Mouse (Mus musculus): ENCODE measurements around the gene Zfyve19.
A peak's percentile ranks its signal among the peaks of the same experiment; 100 is the strongest.

Gene Zfyve19

DNA sequence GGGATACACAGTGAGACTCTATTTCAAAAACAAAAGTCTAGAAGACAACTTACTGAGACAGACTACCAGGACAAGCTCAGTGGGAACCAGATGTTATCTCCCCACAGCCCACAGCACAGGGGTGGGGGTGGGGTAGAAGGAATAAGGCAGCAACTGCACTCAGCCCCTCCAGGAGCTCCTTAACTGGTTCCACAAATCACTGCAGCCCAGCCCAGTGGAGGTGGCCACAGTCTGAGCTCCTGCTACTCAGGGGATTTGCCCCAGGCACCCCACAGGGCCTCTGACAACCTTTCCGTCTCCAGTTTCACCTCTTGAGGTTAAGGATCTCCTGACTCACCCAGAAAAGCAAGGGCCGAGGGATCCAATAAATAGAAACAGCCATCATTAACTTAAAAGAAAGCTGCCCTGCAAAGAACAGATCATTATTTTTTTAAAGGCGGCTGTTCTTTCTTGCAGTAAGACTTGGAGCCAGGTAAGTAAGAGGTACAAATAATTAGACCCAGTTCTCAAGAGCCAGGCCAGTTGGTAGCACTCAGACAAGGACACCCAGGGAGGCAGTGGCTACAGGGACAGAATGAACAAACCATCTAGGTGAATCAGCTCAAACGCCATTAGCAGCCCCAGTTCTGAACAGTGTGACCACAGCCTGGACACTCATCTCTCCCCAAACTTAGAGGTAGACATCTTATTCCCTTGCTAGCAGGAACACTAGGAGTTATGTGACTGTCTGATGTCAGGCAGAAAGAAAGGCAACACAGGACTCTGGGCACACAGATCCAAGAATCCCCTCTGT is 11.9 kb upstream of the Zfyve19 start:
- DNase-seq (ENCODE audit: inconsistent ontology term) = no peak

DNA sequence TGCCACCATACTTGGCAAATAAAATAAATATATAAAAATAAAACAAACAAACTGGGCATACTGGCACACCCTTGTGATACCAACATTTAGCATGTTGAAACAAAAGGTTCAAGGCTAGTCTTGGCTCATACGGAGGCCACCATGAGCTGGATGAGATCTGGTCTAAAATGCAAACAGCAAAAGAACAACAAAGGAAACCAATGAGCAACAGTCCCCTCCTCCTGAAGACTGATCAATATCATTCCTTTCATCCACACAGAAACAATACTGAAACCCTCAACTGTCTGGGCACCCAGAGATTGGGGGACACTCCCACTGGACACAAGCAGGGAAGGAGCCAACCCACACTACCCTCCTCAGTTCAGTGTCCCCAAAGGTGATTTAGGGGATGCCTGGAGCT is 10.9 kb upstream of the Zfyve19 start:
- no peak for DNase-seq (ENCODE audit: inconsistent ontology term)

DNA sequence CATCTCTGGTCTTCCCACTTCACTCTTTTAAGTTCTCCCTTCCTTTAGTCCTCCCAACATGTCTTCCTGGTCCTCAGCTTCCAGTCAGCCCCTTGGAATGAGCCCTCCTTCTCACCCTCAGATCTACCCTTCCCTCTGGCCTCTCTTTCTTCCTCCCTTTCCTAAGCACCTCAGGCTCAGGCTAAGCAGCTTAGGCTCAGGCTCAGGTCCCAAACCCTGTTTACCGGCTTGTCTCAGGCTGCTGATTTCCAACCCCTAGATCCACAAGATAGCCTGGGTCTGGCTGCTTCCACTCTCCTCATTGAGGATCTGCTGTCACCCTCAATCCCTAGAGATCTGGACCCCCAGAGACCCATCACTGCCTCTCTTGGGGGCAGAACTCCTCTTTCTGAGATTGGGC is 10.4 kb upstream of the Zfyve19 start:
- no peak for DNase-seq (ENCODE audit: inconsistent ontology term)

DNA sequence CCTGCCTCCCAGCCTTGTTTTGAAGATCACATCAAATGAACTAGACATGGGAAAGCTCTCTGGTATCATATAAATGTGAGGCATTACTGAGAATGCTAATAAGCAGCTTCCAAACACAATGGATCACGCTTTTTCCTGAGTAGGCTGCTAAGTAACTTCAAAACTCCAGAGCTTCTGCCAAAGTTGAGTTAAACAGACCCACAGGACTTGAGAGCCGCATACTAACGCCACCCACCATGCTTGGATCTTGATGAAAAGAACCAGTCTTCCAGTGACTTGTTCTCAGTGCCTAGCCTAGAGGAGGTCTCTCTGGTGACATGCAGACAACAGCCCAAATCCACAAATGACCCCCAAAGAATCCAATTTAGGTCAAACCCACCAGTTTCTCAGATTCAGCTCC is 9.5 kb upstream of the Zfyve19 start:
- peak; percentile 43 for DNase-seq (ENCODE audit: inconsistent ontology term)

DNA sequence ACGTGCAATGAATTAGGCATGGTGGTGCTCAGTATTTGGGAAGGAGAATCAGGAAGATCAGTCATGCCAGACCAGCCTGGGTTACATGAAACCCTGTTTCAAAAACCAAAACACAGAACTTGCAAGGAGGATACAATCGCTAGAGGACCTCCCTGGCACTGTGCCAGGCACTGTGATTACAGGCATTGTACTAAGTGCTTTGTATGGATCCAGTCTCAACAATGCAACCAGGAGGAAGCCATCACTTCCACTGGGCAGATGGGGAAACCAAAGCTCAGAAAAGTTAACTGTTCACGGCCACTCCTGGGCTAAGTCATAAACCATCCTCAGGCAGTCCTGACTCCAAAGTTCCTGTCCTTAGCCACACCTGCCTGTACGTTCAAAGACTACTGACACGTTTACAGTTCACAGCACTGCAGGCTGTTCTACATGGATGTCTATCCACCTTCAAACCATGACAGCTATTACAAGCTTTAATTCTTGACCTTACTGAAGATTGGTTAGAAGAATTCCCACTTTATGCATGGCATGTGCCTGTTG is 5.4 kb upstream of the Zfyve19 start:
- no peak for DNase-seq (ENCODE audit: inconsistent ontology term)

DNA sequence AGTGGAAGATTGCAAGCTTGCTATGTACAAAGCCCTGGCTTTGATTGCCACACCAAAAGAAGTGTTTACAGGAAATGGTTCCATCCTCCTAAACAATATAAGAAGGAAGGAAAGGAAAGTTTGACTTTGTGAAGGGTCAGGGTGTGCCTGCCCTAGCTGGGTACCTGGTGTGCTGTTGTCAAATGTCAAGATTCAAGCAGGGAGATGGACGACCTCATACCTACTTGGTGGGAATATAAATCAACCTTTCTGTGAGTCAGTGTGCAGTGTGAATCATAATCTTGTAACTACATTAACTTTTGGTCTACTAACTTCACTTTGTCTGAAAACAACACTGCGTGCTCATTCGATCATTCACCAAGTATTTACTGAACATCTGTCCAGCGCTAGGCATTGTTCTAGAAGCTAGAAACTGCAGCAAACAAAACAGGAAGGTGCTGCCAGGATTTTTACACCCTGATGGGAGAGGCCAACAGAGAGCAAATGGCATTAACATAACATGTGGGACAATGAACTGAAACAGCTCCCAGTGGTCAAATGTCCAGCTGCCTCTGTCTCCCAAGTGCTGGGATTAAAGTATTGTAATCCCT is 4.5 kb upstream of the Zfyve19 start:
- DNase-seq (ENCODE audit: inconsistent ontology term) = no peak

DNA sequence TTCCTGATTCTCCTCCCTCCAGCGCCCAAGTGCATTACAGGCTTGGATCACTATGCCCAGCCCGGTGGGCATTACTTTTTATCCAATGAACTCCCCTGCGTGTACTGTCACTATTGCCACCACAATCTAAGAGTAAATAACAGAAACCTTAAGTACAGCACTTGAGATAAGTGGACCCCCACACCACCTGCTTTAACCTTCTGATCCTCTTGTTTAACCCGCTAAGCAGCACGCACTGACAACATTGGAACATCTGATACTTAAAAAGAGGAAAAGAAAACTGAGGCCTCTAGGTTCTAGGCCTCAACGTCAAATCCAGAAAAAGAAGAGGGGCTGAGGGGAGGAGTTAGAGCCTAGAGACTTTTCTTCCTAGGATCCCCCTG is 465 bp upstream of the Zfyve19 start:
- no peak for DNase-seq (ENCODE audit: inconsistent ontology term)

DNA sequence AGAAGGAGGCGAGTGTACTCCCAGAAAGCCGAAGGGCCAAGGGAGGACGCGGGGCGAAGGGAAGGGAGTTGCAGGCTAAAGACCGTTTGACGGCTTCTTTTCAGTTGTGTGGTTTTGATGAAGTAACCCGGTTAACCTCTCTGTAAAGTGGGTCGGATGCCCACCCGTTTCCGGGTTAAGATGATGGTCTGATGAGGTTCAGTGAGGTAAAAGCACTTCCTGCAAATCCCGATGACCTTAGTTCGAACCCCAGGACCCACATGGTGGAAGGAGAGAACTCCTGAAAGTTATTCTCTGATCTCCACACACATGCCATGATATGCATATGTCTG is 725 bp downstream of the Zfyve19 start:
- DNase-seq (ENCODE audit: inconsistent ontology term) = no peak

DNA sequence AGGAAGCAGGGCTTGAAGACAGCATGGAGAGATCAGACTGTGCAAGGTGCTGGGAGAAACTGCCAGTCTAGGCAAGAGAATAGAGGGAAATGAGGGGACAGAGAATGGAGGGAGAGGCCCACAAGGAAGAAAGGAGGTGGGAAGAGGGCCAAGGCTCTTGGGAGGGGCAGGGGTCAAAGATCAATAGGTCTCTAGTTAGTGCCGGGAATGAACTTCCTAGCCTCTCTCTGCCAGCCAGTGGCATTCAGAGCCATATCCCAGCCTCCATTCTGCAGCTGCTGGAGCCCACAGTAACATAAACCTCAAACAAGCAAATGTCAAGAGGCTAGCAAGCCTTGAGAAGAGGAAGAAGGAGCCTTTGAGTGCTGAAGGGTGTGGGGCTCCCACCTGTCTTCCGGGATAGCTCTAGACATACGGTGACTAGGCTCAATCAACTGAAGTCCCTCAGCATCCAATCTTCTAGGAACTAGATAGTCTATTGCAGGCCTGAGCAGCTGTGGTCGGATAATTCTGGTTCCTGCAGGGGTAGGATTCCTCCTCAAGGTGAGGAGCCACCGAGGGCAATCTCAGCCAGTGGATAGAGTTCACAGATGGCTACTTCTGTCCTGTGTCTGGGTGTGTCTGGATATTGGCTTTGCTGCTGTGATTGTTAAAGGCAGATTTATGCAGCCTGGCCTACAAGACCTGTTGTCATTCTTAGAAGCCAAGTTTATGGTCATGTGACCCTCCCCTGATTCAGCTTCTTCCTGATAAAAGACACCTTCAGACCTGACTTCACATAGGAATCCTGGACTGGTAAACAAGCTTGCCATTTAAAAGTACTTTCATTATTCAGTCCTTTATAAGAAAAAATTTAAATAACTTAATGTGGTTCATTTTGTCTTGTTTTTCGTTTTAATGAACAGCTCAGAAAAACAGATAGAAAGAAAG is 21.6 kb downstream of the Zfyve19 start, which contains the start of gene Ppp1r14d:
Ppp1r14d (minus strand) TSS at position 132 of the 930 bp plus-strand sequence.
- no peak for DNase-seq (ENCODE audit: inconsistent ontology term)

DNA sequence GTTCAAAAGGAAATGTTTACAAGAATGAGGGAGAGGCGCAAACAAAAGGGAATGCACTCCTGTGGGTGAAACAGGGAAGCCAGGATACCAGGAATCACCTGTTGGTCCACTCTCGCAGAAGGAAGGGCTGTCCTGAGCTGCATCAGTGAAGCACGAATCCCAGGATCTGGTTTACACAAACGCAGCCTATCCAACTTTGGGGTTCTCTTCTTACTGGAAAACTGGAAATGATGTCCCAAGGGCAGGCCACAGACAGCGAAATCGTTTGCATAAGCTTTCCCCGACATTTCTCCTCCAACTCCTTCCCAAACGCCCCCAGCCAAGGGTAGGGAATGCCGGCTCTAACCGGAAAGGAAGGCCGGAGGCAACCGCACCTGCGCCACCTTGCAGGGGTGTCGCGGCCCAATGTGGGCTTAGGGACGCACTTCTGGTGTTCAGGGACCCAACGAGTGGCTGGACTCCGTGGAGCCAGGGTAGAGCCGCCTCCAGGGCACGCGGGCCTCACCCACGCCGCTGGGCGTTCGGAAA is 28.3 kb downstream of the Zfyve19 start:
- DNase-seq (ENCODE audit: inconsistent ontology term) = peak; percentile 2

DNA sequence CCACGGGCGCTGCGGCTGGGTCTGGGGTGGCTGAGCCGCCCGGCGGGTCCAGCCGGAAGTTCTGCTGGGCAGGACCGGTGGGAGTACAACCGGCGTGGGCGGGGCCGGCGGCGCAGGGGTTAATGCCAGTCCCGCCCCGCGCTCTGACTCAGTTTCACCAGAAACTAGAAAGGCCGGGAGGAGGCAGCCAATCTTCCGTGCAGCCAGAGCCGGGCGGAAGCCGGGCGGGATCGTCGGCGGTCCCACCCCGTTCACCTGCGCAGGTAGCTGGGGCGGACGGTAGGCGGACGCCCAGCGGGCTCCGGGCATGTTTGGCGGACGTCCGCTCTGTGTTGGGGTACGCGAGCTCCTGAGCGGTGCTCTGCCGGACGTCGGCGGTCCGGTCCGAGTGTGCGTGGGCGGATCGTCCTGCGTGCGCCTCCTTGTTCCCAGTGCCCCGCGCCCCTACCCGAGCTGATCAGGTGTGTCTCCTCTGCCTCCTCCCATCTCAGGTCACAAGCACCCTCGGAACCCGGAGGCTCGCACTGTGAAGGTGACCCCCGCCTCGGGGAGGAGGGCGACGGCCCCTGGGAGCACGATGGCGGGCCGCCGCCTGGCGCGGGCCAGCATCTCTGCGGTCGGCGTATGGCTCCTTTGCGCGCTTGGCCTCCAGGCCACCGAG is 28.9 kb downstream of the Zfyve19 start, which contains the start of gene Spint1:
Spint1 (plus strand) TSS at position 153 of the 661 bp plus-strand sequence.
- peak; percentile 11 for DNase-seq (ENCODE audit: inconsistent ontology term)

DNA sequence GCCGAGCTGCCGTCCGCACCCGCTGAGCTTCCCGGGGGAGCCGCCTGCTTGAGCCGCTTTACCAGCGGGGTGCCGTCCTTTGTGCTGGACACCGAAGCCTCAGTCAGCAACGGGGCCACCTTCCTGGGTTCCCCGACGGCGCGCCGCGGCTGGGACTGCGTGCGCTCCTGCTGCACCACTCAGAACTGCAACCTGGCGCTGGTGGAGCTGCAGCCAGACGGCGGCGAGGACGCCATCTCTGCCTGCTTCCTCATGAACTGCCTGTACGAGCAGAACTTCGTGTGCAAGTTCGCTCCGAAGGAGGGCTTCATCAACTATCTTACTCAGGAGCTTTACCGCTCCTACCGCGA is 29.4 kb downstream of the Zfyve19 start:
- DNase-seq (ENCODE audit: inconsistent ontology term) = peak; percentile 26

DNA sequence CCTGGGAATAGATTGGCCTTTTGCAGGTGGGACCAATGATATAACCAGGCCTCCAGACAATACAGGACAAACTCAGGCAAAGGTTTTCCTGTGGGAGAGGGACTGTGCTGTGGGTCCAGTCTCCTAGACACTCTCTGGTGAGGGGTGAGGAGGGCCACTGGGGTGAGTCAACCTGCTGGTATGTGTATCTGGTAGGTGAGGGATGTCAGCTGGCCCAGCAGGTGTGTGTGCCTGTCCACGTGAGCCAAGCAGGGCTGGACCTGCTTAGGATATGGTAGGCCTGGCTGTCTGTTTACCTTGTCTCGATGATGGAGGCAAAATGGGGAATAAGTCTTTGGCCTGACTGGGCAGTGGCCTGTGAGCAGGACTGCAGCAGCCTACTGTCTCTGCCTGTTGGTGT is 30.3 kb downstream of the Zfyve19 start:
- no peak for DNase-seq (ENCODE audit: inconsistent ontology term)

DNA sequence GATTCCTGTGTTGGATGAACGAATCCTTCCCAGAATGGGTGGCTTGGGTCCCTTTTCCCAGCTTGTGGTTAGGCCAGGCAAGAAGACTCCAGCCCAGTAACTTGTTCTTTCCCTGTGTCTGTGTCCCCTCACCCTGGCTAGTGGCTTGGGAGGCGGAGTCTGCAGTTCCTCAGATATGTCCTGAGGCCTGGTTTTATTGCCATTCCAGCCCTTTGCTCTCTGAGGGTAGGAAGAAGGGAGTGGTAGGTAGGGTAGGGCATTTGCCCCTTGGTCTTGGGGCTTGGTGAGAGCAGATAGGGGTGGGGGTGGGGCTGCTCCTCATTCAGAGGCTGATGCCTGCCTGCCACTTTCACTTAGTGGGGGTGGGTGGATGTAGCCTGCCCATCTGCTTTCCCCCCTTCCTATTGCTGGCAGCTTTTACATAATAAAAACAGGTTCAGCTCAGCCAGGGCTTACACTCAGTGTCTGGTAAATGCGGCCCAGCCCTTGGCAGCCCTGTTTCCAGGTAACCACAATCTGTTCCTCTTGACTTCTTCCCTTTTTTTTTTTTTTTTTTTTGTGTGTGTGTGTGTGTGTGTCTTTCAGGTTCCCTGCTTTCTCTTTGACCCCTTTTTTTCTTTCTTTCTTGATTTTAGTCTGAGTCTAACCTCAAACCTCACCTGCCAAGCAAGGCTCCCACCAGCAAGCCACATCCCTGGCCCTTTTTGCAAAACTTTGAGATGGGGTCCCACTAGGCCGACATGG is 31.8 kb downstream of the Zfyve19 start:
- DNase-seq (ENCODE audit: inconsistent ontology term) = no peak

DNA sequence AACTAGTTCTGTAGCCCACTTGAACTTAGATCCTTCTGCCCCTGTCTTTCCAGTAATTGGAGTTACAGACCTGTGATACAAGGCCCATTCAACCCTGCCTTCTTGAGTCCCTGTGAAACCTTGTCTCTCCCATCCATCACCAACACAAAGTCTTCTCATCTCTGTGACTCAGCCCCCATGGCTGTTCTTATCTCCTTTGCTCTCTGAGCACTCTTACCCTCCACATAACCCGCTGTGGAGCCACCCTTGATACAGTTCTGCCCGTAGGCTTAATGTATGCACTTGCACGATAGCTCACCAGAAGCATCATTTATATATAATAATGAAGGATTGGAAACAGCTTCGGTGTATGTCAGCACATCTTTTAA is 32.4 kb downstream of the Zfyve19 start:
- no peak for DNase-seq (ENCODE audit: inconsistent ontology term)

DNA sequence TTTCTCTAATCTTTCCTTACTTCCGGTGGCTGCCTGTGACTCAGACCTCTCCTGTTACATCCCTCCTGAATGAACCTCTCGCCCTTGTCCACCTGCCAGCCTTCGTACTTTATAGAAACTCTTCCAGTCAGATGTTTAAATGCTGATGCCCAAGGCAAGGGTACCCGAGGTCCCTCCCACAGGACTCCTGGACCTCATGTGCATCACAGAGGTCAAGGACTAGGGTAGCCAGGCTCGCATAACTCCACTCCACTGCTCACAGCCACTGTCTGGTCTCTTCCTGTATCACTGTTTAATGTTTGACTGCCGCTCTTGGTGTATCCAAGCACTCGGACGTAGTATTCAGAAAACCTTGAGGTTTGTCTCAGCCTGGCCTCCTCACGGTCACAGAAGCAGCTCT is 34.1 kb downstream of the Zfyve19 start:
- no peak for DNase-seq (ENCODE audit: inconsistent ontology term)

DNA sequence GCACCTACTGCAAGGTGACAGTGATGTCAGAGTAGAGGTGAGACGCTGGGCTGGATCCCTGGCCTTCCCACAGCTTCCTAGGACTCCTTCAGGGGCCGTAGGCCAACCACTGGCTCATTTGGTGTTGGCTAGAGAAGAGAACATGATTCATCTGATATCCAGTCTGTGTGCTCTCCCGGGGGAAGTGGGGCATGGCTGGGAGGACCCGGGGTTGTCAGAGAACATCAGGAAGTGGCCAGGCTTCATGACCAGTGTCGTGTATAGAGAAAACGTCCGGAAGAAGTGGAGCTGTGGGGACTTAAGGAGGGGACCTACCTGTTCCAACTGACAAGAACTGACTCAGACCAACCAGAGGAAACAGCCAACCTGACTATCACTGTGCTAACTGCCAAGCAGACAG is 36.8 kb downstream of the Zfyve19 start:
- DNase-seq (ENCODE audit: inconsistent ontology term) = no peak

DNA sequence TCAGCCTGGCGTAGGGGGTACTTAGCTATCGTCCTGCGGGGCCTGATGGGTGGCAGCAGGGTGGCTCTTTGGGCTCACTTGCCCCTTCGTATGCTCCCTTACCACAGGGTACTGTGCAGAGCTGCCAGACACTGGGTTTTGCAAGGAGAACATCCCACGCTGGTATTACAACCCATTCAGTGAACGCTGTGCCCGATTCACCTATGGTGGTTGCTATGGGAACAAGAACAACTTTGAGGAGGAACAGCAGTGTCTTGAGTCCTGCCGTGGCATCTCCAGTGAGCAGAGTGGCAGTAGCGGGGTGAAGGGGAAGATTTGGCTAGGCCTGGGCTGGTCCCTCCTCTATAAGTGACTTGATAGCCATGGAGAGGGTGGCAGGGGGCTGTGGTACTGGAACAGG is 39.5 kb downstream of the Zfyve19 start:
- DNase-seq (ENCODE audit: inconsistent ontology term) = no peak

DNA sequence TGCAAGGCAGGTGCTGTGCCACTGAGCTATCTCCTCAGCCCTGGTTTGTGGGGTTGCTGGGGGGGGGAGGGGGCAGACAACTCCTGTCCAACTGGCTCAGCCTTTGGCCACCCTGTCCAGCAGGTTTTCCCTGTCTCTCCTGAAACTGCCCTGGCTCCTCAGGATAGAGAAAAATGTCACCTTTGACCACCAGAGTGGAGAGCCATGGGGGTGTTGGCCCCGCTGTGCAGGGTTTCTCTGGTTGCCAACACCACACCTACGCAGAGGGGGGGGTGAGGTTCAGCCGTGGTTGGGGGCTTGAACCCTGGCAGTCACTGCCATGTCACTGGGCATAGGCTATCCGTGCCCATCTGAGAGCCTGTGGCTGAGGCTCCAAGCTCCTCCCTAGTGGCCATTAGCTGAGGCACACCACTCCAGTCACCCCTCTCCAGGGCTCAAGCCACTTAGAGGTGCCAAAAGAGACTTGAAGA is 41.2 kb downstream of the Zfyve19 start:
- DNase-seq (ENCODE audit: inconsistent ontology term) = no peak

DNA sequence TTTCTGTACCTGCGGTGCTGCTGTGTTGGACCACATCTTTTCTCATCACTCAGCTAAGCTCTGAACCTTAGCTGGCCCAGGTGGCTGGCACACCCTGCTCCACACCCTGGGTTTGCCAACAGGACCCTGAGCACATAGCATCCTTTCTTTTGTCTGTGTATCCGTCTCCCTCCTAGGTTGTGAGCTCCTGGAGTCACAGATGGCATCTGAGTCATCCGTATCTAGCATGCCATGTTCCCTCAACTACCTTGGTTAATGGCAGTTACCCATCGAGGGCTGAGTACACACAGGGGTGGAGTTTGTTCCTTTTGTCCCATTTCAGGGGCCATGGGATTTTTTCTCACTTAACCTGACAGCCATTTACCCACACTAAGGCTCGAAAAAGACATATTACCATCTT is 42.0 kb downstream of the Zfyve19 start:
- DNase-seq (ENCODE audit: inconsistent ontology term) = no peak

Measured in Muller cell, postnatal 12 days (primary cell).